Mouse (Mus musculus) layer of hippocampus, postnatal 25 days (tissue): Measurements from ENCODE around the gene Nif3l1. TPM values are rescaled to one million over a fixed set of nuclear protein-coding genes. Genes with fewer than 3 reads are reported as not detected.

Experiments used
- DNase-seq, 2 experiments: peaks; one replicate each; pipeline ENCODE4 v3.0.0; 2022; ENCODE audit warnings: mixed read lengths in 2 of 2, low spot score in 1 of 2; ENCODE audit errors: extremely low spot score in 1 of 2
- total RNA-seq, 2 experiments: library from RNA; stranded (reverse); gene quantifications; 2 replicates each; pipeline ENCODE4 v1.2.3; 2021

The Nif3l1 gene
- total RNA-seq, 2 experiments from 2014 or later, result 22.1 to 22.7 TPM

GRCm38 (mm10) chr1:58448396-58448795, 3.4 kb downstream of the Nif3l1 start:
- no peak for DNase-seq

- DNase-seq, result no peak
Observed at GRCm38 (mm10) chr1:58454316-58454715, 9.4 kb downstream of the Nif3l1 start.

- DNase-seq, result no peak
Observed at GRCm38 (mm10) chr1:58458175-58458574, 13.2 kb downstream of the Nif3l1 start.

GRCm38 (mm10) chr1:58458867-58459266, 13.9 kb downstream of the Nif3l1 start:
- DNase-seq, result no peak

GRCm38 (mm10) chr1:58460566-58460965, 15.6 kb downstream of the Nif3l1 start:
- DNase-seq, result no peak

- no peak for DNase-seq
Observed at GRCm38 (mm10) chr1:58463935-58464334, 19.0 kb downstream of the Nif3l1 start.

GRCm38 (mm10) chr1:58465042-58465441, 20.1 kb downstream of the Nif3l1 start:
- no peak for DNase-seq

GRCm38 (mm10) chr1:58465561-58465960, 20.6 kb downstream of the Nif3l1 start:
- DNase-seq, result no peak

- DNase-seq, result no peak
Observed at GRCm38 (mm10) chr1:58475662-58476061, 30.7 kb downstream of the Nif3l1 start.

- no peak for DNase-seq
Observed at GRCm38 (mm10) chr1:58482647-58483046, 37.7 kb downstream of the Nif3l1 start.

- no peak for DNase-seq
Observed at GRCm38 (mm10) chr1:58495603-58496002, 50.7 kb downstream of the Nif3l1 start.

- no peak for DNase-seq
Observed at GRCm38 (mm10) chr1:58497678-58498077, 52.7 kb downstream of the Nif3l1 start.

- no peak for DNase-seq
Observed at GRCm38 (mm10) chr1:58498758-58499157, 53.8 kb downstream of the Nif3l1 start.

- no peak for DNase-seq
Observed at GRCm38 (mm10) chr1:58503134-58503533, 58.2 kb downstream of the Nif3l1 start.

GRCm38 (mm10) chr1:58503793-58504370, 58.9 kb downstream of the Nif3l1 start:
- no peak for DNase-seq

GRCm38 (mm10) chr1:58504577-58505254, 59.8 kb downstream of the Nif3l1 start, which contains the start of gene Orc2:
TSS of gene Orc2 (minus strand) at chr1:58505109.
- peak; percentile 78 to 87 for DNase-seq

- no peak for DNase-seq
Observed at GRCm38 (mm10) chr1:58507249-58507648, 62.3 kb downstream of the Nif3l1 start.

Other genes with a start within 250 kb of the Nif3l1 start
- gene Aox4, start 234.8 kb upstream of the Nif3l1 start, total RNA-seq, result 1 to 10 TPM; 1.6 to 2.2 TPM
- not detected for gene Aox2, start 166.8 kb upstream of the Nif3l1 start, total RNA-seq
- gene Bzw1, start 52.3 kb upstream of the Nif3l1 start, total RNA-seq, result 100 to 1,000 TPM; 124 to 131 TPM
- gene Clk1, start 21.1 kb upstream of the Nif3l1 start, total RNA-seq, result 100 to 1,000 TPM; 111 to 132 TPM
- 10 to 100 TPM; 26.8 to 27.3 TPM for gene Ppil3, start 335 bp downstream of the Nif3l1 start, total RNA-seq
- gene Orc2, start 60.0 kb downstream of the Nif3l1 start, total RNA-seq, result 10 to 100 TPM; 25.0 to 25.6 TPM
- gene Fam126b, start 141.2 kb downstream of the Nif3l1 start, total RNA-seq, result 100 to 1,000 TPM; 120 to 126 TPM
- gene Ndufb3, start 141.2 kb downstream of the Nif3l1 start, total RNA-seq, result 100 to 1,000 TPM; 113 to 131 TPM